In genomic region chr5:129864467-129864866, GRCm38 (mm10) we compare ENCODE assay signal across 8 mouse cellular contexts. TPM values are rescaled to one million over a fixed set of nuclear protein-coding genes. Genes with fewer than 3 reads are reported as not detected.
DNase-seq lines count a peak whose midpoint lies in the region; ATAC-seq and TF ChIP-seq lines count a peak whose summit lies in the region.

No protein-coding gene starts in this region.

- peaks cover 42% of the 10 kb centered on the region for H3K36me3 ChIP-seq in E14TG2a.4 (ENCODE audit: insufficient read depth, low read length)
- peaks cover 22% of the 10 kb centered on the region for H3K36me3 ChIP-seq in heart, embryonic 15.5 days
- H3K36me3 ChIP-seq in lung, postnatal 0 days (ENCODE audit: insufficient read depth, low read length) = no peaks in the 10 kb centered on the region; the same call in 1 of the 2 replicates

- ATAC-seq in heart, embryonic 15.5 days (replicated peaks; ENCODE audit: insufficient number of reproducible peaks, insufficient read depth, low FRiP score, low read depth) = no peak
- no peak for ATAC-seq in lung, postnatal 0 days

- no peak for TF ChIP-seq EP300 in lung, postnatal 0 days (IDR thresholded peaks at IDR 0.05)

- peak overlapping the region; percentile 48 for H3K4me2 ChIP-seq in heart, embryonic 15.5 days
- no peak overlapping the region for H3K4me2 ChIP-seq in lung, postnatal 0 days (replicated peaks; ENCODE audit: low read depth, low read length)

- H3K4me1 ChIP-seq in cerebellum, adult 2 months (ENCODE audit: control insufficient read depth, insufficient read depth, low read length) = no peaks in the 10 kb centered on the region
- H3K4me1 ChIP-seq in E14TG2a.4 (replicated peaks; ENCODE audit: low read depth, low read length) = peaks cover 52% of the 10 kb centered on the region
- H3K4me1 ChIP-seq in heart, embryonic 15.5 days (replicated peaks) = peaks cover 4% of the 10 kb centered on the region
- no peaks in the 10 kb centered on the region for H3K4me1 ChIP-seq in lung, postnatal 0 days (ENCODE audit: insufficient read depth, low read depth, low read length)

- no peak for TF ChIP-seq POLR2A in cerebellum, adult 2 months (IDR thresholded peaks at IDR 0.05; ENCODE audit: borderline replicate concordance, insufficient read depth, low read length)

- peak overlapping the region; percentile 31; the same call in 1 of the 2 replicates for H3K9ac ChIP-seq in heart, embryonic 15.5 days
- H3K9ac ChIP-seq in lung, postnatal 0 days (replicated peaks; ENCODE audit: low read depth) = no peak overlapping the region

- no peak overlapping the region for H3K4me3 ChIP-seq in cerebellum, adult 2 months (replicated peaks; ENCODE audit: insufficient read depth, low read depth, low read length)
- peak overlapping the region; percentile 48 for H3K4me3 ChIP-seq in E14TG2a.4 (replicated peaks; ENCODE audit: low read length)
- H3K4me3 ChIP-seq in heart, embryonic 15.5 days = peak overlapping the region; percentile 24
- no peak overlapping the region for H3K4me3 ChIP-seq in layer of hippocampus, adult 2 months
- no peak overlapping the region for H3K4me3 ChIP-seq in lung, postnatal 0 days (ENCODE audit: low read depth, low read length)

- WGBS in cerebellum, adult 2 months = 6% methylated on average over 18 of the region's 18 CpGs
- 12% methylated on average over 18 of the region's 18 CpGs for WGBS in heart, embryonic 15.5 days
- 10% methylated on average over 18 of the region's 18 CpGs for WGBS in lung, postnatal 0 days

- DNase-seq in cerebellum, adult 2 months = peak in 1 of 2 experiments; percentile 42
- DNase-seq in cerebellum, adult 9-11 months = no peak
- peak; percentile 53 for DNase-seq in embryo, embryonic 11 days
- DNase-seq in layer of hippocampus, adult 2 months (ENCODE audit: low spot score in 2 of 2) = peak in 1 of 2 experiments; percentile 57
- peak; percentile 34 for DNase-seq in lung, postnatal 0 days (ENCODE audit: low spot score)
- peak; percentile 22 to 74 for DNase-seq in spleen, postnatal 10 days (ENCODE audit: low spot score in 2 of 2)

- no peaks in the 10 kb centered on the region for H3K27me3 ChIP-seq in cerebellum, adult 2 months (ENCODE audit: control insufficient read depth, insufficient read depth, low read length)
- no peaks in the 10 kb centered on the region for H3K27me3 ChIP-seq in E14TG2a.4 (ENCODE audit: insufficient read depth, low read length)
- no peaks in the 10 kb centered on the region for H3K27me3 ChIP-seq in heart, embryonic 15.5 days
- H3K27me3 ChIP-seq in lung, postnatal 0 days (replicated peaks; ENCODE audit: insufficient read depth, low read length) = no peaks in the 10 kb centered on the region

- peak; percentile 23; the same call in 1 of the 2 replicates for TF ChIP-seq CTCF in cerebellum, adult 2 months (IDR thresholded peaks at IDR 0.05; ENCODE audit: borderline replicate concordance, insufficient read depth, low read depth, low read length)
- TF ChIP-seq CTCF in E14TG2a.4 (conservative IDR thresholded peaks at IDR 0.05; ENCODE audit: low read length) = peak; percentile 71
- peak; percentile 82 for TF ChIP-seq CTCF in layer of hippocampus, adult 2 months (conservative IDR thresholded peaks at IDR 0.05)
- peak; percentile 59 for TF ChIP-seq CTCF in lung, postnatal 0 days (IDR thresholded peaks at IDR 0.05)

- H3K27ac ChIP-seq in cerebellum, adult 2 months (ENCODE audit: insufficient read depth, low read length) = no peak overlapping the region
- H3K27ac ChIP-seq in heart, embryonic 15.5 days = no peak overlapping the region
- H3K27ac ChIP-seq in layer of hippocampus, adult 2 months = peak overlapping the region; percentile 51; the same call in 1 of the 2 replicates
- H3K27ac ChIP-seq in lung, postnatal 0 days (ENCODE audit: low read length) = no peak overlapping the region

- peaks cover 13% of the 10 kb centered on the region for H3K9me3 ChIP-seq in E14TG2a.4 (ENCODE audit: low read length)
- no peaks in the 10 kb centered on the region for H3K9me3 ChIP-seq in heart, embryonic 15.5 days (replicated peaks)
- no peaks in the 10 kb centered on the region for H3K9me3 ChIP-seq in lung, postnatal 0 days (ENCODE audit: low read length)

RNA-seq across cellular contexts. Expression of gene Sumf2, which starts 17.7 kb away (rescaled TPM):
- polyA plus RNA-seq in cerebellum, adult 2 months (2012; rRNA removed) = 16.2 and 17.3 TPM in 2 replicates
- polyA plus RNA-seq in heart, embryonic 15.5 days (2015; fragmentation: Nextera tagmentation; extraction: Ambion mirVana) = 20.8 and 26.2 TPM in 2 replicates
- 10 to 100 TPM; 15.2 to 22.3 TPM for total RNA-seq in layer of hippocampus, adult 2 months (2021)
- polyA plus RNA-seq in lung, postnatal 0 days (2015; fragmentation: Nextera tagmentation; extraction: Ambion mirVana) = 25.5 and 30.9 TPM in 2 replicates

RNA-seq across cellular contexts. Expression of gene Chchd2, which starts 22.8 kb away (rescaled TPM):
- polyA plus RNA-seq in cerebellum, adult 2 months (2012; rRNA removed) = 797 and 866 TPM in 2 replicates
- polyA plus RNA-seq in heart, embryonic 15.5 days (2015; fragmentation: Nextera tagmentation; extraction: Ambion mirVana) = 889 and 921 TPM in 2 replicates
- 100 to 1,000 TPM; 431 to 461 TPM for total RNA-seq in layer of hippocampus, adult 2 months (2021)
- 623 and 686 TPM in 2 replicates for polyA plus RNA-seq in lung, postnatal 0 days (2015; fragmentation: Nextera tagmentation; extraction: Ambion mirVana)

RNA-seq across cellular contexts. Expression of gene Zbed5, which starts 31.1 kb away (rescaled TPM):
- polyA plus RNA-seq in cerebellum, adult 2 months (2012; rRNA removed) = 3.3 and 3.9 TPM in 2 replicates
- 2.1 and 2.6 TPM in 2 replicates for polyA plus RNA-seq in heart, embryonic 15.5 days (2015; fragmentation: Nextera tagmentation; extraction: Ambion mirVana)
- 1 to 10 TPM; 5.1 to 6.2 TPM for total RNA-seq in layer of hippocampus, adult 2 months (2021)
- polyA plus RNA-seq in lung, postnatal 0 days (2015; fragmentation: Nextera tagmentation; extraction: Ambion mirVana) = 2.3 and 2.7 TPM in 2 replicates

RNA-seq across cellular contexts. Expression of gene Phkg1, which starts 33.9 kb away (rescaled TPM):
- 30.5 and 34.8 TPM in 2 replicates for polyA plus RNA-seq in cerebellum, adult 2 months (2012; rRNA removed)
- 2.3 and 2.5 TPM in 2 replicates for polyA plus RNA-seq in heart, embryonic 15.5 days (2015; fragmentation: Nextera tagmentation; extraction: Ambion mirVana)
- total RNA-seq in layer of hippocampus, adult 2 months (2021) = 10 to 100 TPM; 21.6 to 24.3 TPM
- 0.08 and 0.10 TPM in 2 replicates for polyA plus RNA-seq in lung, postnatal 0 days (2015; fragmentation: Nextera tagmentation; extraction: Ambion mirVana)

RNA-seq across cellular contexts. Expression of gene Nupr1l, which starts 43.9 kb away (rescaled TPM):
- 3.4 and 3.9 TPM in 2 replicates for polyA plus RNA-seq in cerebellum, adult 2 months (2012; rRNA removed)
- 2.0 and 2.8 TPM in 2 replicates for polyA plus RNA-seq in heart, embryonic 15.5 days (2015; fragmentation: Nextera tagmentation; extraction: Ambion mirVana)
- 1 to 10 TPM; 1.4 to 2.8 TPM for total RNA-seq in layer of hippocampus, adult 2 months (2021)
- polyA plus RNA-seq in lung, postnatal 0 days (2015; fragmentation: Nextera tagmentation; extraction: Ambion mirVana) = 5.5 and 6.2 TPM in 2 replicates

Comparison
In these comparisons a context has a peak if more than half of its experiments do, and no peak if none do; other contexts are left out.
1. H3K4me3 ChIP-seq: peak in E14TG2a.4 (single experiment) and heart, embryonic 15.5 days (single experiment); none in cerebellum, adult 2 months (single experiment), layer of hippocampus, adult 2 months (single experiment) and lung, postnatal 0 days (single experiment).
2. CTCF ChIP-seq: peak in every context shown above with its lines; median percentile 82 in layer of hippocampus, adult 2 months; 71 in E14TG2a.4; 59 in lung, postnatal 0 days; 23 in cerebellum, adult 2 months.